Mouse (Mus musculus): ENCODE measurements around the gene Acss1. TPM values are rescaled to one million over a fixed set of nuclear protein-coding genes. Genes with fewer than 3 reads are reported as not detected.
A peak's percentile ranks its signal among the peaks of the same experiment; 100 is the strongest.

Acss1 gene
- total and polyA plus RNA-seq, 3 experiments = 23.5 to 38.3 (median 30.3) TPM

- no peak for DNase-seq
These were observed 1.6 kb downstream of the Acss1 start for GRCm38 (mm10) chr2:150666723-150667064.

- no peak for DNase-seq
These were observed 2.5 kb downstream of the Acss1 start for GRCm38 (mm10) chr2:150665534-150666451.

- no peak for DNase-seq
These were observed 3.3 kb downstream of the Acss1 start for GRCm38 (mm10) chr2:150665006-150665405.

- DNase-seq = no peak
These were observed 4.0 kb downstream of the Acss1 start for GRCm38 (mm10) chr2:150664152-150664920.

- DNase-seq = no peak
These were observed 5.0 kb downstream of the Acss1 start for GRCm38 (mm10) chr2:150663255-150663654.

- DNase-seq = no peak
These were observed 6.3 kb downstream of the Acss1 start for GRCm38 (mm10) chr2:150662007-150662406.

GRCm38 (mm10) chr2:150660668-150661451 is 7.4 kb downstream of the Acss1 start:
- DNase-seq = no peak

- DNase-seq = no peak
These were observed 8.3 kb downstream of the Acss1 start for GRCm38 (mm10) chr2:150660049-150660448.

- DNase-seq = no peak
These were observed 11.1 kb downstream of the Acss1 start for GRCm38 (mm10) chr2:150656975-150657768.

GRCm38 (mm10) chr2:150656112-150656511 is 12.2 kb downstream of the Acss1 start:
- DNase-seq = no peak

- no peak for DNase-seq
These were observed 13.0 kb downstream of the Acss1 start for GRCm38 (mm10) chr2:150655290-150655689.

- no peak for DNase-seq
These were observed 13.5 kb downstream of the Acss1 start for GRCm38 (mm10) chr2:150654814-150655213.

- DNase-seq = no peak
These were observed 16.9 kb downstream of the Acss1 start for GRCm38 (mm10) chr2:150651366-150651765.

GRCm38 (mm10) chr2:150650511-150651074 is 17.7 kb downstream of the Acss1 start:
- no peak for DNase-seq

GRCm38 (mm10) chr2:150648300-150648895 is 19.9 kb downstream of the Acss1 start:
- no peak for DNase-seq

GRCm38 (mm10) chr2:150647681-150648299 is 20.5 kb downstream of the Acss1 start:
- DNase-seq = no peak

- DNase-seq = no peak
These were observed 21.7 kb downstream of the Acss1 start for GRCm38 (mm10) chr2:150646411-150647121.

GRCm38 (mm10) chr2:150645225-150645624 is 23.1 kb downstream of the Acss1 start:
- peak; percentile 55 for DNase-seq

GRCm38 (mm10) chr2:150643726-150644415 is 24.4 kb downstream of the Acss1 start:
- DNase-seq = no peak

Measured in adrenal gland, adult 2 months (tissue).